Mouse (Mus musculus) megakaryocyte, embryonic 14.5 days (primary cell): ENCODE results near the gene Hspg2.

Source experiments
- FLI1 ChIP-seq: IDR thresholded peaks from 2 replicates; pipeline ENCODE4 v1.6.1; 2012; ENCODE audit warnings: low read length, inconsistent platforms, mixed read lengths
- GATA1 ChIP-seq: IDR thresholded peaks from 3 replicates; pipeline ENCODE4 v1.6.1; 2012; ENCODE audit warnings: mixed read lengths, low read length, inconsistent platforms, borderline replicate concordance

DNA sequence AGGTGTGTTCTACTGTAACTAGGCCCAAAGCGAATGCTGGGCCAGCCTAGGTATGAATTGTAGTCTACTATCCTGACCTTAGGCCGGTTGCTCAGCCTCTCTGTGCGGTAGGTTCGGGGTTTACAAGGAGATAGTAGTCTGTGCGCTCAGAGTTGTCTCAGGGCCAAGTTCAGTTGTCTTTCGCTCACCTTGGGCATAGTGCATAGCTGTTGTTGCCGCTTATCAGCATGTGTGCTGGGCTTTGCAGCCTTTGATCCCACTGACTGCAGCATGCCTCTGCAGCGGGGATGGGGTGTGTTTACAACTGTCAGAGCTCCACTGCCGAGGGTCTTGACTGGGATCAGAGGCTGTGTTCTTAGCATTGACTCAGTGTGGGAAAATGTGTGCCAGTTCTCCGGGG, 74.4 kb downstream of the Hspg2 start:
- no peak for TF ChIP-seq GATA1
- no peak for TF ChIP-seq FLI1
